Mouse (Mus musculus): ENCODE data around the gene Slc6a3.

Gene Slc6a3

DNA sequence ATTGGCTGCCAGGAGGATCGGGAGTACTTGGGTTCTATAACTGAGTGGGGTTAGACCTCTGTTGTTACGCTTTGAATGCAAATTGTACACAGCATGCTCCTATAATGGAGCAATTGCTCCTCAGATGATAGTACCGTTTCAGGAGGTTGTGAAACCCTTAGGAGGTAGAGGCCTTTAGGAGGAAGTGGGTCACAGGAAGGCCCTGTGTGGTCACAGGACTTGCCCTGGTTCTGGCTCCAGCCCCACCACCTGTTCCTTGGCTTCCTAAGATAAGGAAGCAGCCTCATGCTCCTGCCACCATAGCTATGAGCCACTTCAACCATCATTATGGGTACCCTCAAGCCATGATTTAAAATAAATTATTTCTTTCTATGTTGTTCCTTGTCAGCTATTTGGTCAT lies 54.9 kb downstream of the Slc6a3 start:
- DNase-seq (ENCODE audit: low spot score in 2 of 2): no peak

DNA sequence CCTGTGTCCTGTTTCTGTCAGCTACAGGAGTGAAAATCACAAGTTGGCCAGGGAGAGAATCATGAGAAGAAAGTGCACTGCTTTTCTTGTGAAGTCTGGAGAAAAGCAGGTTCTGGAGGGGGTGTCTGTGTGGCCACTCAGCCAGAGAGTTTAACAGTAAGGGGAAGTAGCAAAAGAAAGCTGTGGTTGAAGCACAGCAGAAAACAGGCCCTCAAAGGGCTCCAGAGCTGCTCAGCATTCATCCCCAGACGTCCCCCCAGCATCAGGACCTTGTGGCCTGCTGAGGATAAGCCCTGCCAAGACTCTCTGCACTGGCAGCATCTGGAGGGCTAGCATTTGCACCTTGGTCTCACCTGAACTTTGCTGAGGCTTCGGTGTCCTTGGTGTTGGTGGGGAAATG lies 56.0 kb downstream of the Slc6a3 start:
- no peak for DNase-seq (ENCODE audit: low spot score in 2 of 2)

DNA sequence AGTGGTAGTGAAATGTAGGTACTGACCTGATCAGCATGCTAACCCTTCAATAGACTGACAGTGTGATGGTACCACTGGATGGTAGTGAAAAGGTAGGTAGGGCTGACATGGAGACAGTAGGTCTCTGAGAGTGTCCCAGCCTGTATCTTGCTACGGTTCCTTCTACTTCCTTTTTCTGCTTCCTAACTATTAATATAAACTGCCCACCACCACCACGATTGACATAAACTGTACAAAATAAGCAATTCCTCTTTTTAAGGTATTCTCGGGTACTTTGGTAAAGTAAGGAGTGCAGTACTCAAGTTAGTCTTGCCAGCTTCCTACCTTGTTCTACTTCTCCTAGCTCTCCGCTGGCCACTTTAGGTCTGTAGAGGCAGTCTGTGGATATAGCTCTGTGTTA lies 59.7 kb downstream of the Slc6a3 start:
- no peak for DNase-seq (ENCODE audit: low spot score in 2 of 2)

- no peak for DNase-seq (ENCODE audit: low spot score in 2 of 2)
Measured at GRCm38 (mm10) chr13:73600217-73600616, 63.7 kb downstream of the Slc6a3 start.

- DNase-seq (ENCODE audit: low spot score in 2 of 2): no peak
Measured at GRCm38 (mm10) chr13:73603046-73603445, 66.5 kb downstream of the Slc6a3 start.

GRCm38 (mm10) chr13:73603522-73604155 lies 67.1 kb downstream of the Slc6a3 start, which contains the start of gene Clptm1l:
Gene Clptm1l (plus strand): TSS chr13:73604006.
- DNase-seq (ENCODE audit: low spot score in 2 of 2): peak; percentile 95 to 96

GRCm38 (mm10) chr13:73604156-73604957 lies 67.8 kb downstream of the Slc6a3 start:
- no peak for DNase-seq (ENCODE audit: low spot score in 2 of 2)

GRCm38 (mm10) chr13:73618406-73618805 lies 81.9 kb downstream of the Slc6a3 start:
- DNase-seq (ENCODE audit: low spot score in 2 of 2): no peak

- DNase-seq (ENCODE audit: low spot score in 2 of 2): no peak
Measured at GRCm38 (mm10) chr13:73620637-73621036, 84.1 kb downstream of the Slc6a3 start.

GRCm38 (mm10) chr13:73626410-73626744 lies 89.8 kb downstream of the Slc6a3 start:
- peak in 1 of 2 experiments; percentile 63 for DNase-seq (ENCODE audit: low spot score in 2 of 2)

- peak in 1 of 2 experiments; percentile 58 for DNase-seq (ENCODE audit: low spot score in 2 of 2)
Measured at GRCm38 (mm10) chr13:73626745-73627549, 90.4 kb downstream of the Slc6a3 start, which contains the start of gene Tert. Gene Tert (plus strand): TSS chr13:73626911.
